Mouse (Mus musculus) heart, postnatal 0 days (tissue): ENCODE data around the gene Pigu. TPM values are rescaled to one million over a fixed set of nuclear protein-coding genes. Genes with fewer than 3 reads are reported as not detected.

ENCODE experiments used
- ATAC-seq: fragments of 200-750 bp; cut with Nextera tagmentation; 2 replicates; pipeline ENCODE4 v1.8.0; 2017; ENCODE audit warnings: low read depth, moderate number of reproducible peaks, moderate library complexity; ENCODE audit not compliant: insufficient read depth
- DNase-seq: peaks from one replicate; pipeline ENCODE4 v3.0.0-alpha.2; 2016; ENCODE audit warnings: low spot score
- H3K27ac ChIP-seq: fragments of 300-500 bp; sonication (generic); 2 replicates; pipeline ENCODE4 v1.5.1; 2014; ENCODE audit warnings: low read depth, mild to moderate bottlenecking
- H3K27me3 ChIP-seq: fragments of 300-500 bp; sonication (generic); 2 replicates; pipeline ENCODE4 v1.6.1; 2014; ENCODE audit warnings: low read length, mixed read lengths; ENCODE audit not compliant: control insufficient read depth, insufficient read depth
- H3K36me3 ChIP-seq: fragments of 300-500 bp; sonication (generic); replicated peaks from 2 replicates; pipeline ENCODE4 v1.6.1; 2014; ENCODE audit warnings: low read length, mixed read lengths; ENCODE audit not compliant: control insufficient read depth, insufficient read depth
- H3K4me1 ChIP-seq: fragments of 300-500 bp; sonication (generic); 2 replicates; pipeline ENCODE4 v1.6.1; 2014; ENCODE audit warnings: antibody characterized with exemption; ENCODE audit not compliant: control insufficient read depth, insufficient read depth
- H3K4me2 ChIP-seq: fragments of 300-500 bp; sonication (generic); 2 replicates; pipeline ENCODE4 v1.6.1; 2014; ENCODE audit warnings: low read depth, mild to moderate bottlenecking, low read length, moderate library complexity
- H3K4me3 ChIP-seq: fragments of 300-500 bp; sonication (generic); 2 replicates; pipeline ENCODE4 v1.5.1; 2014; ENCODE audit warnings: low read depth, low read length
- H3K9ac ChIP-seq: fragments of 300-500 bp; sonication (generic); replicated peaks from 2 replicates; pipeline ENCODE4 v1.6.1; 2014; ENCODE audit warnings: low read depth, low read length, mixed read lengths
- H3K9me3 ChIP-seq: fragments of 300-500 bp; sonication (generic); replicated peaks from 2 replicates; pipeline ENCODE4 v1.6.1; 2016; ENCODE audit warnings: low read length; ENCODE audit not compliant: control insufficient read depth
- CTCF ChIP-seq: IDR thresholded peaks from 2 replicates; pipeline ENCODE4 v1.5.1; 2016; ENCODE audit warnings: antibody characterized with exemption, control low read depth, low read depth
- EP300 ChIP-seq: IDR thresholded peaks from 2 replicates; pipeline ENCODE4 v1.6.1; 2016; ENCODE audit warnings: antibody characterized with exemption, low read depth
- whole genome bisulfite sequencing: fragments of 180-500 bp; shearing (Covaris S2); extraction: QIAGEN DNeasy Blood & Tissue Kit; methylation state at CpG from one replicate; pipeline ENCODE4 v1.1.7; 2014; 5-methylcytosine and 5-hydroxymethylcytosine counted together
- polyA plus RNA-seq: library from polyadenylated mRNA; unstranded; fragments of >200 nt; fragmentation: Nextera tagmentation; extraction: Ambion mirVana; gene quantifications from 2 replicates; pipeline ENCODE4 v1.2.1, GENCODE M21; 2015
- total RNA-seq: library from RNA; depleted of rRNA; stranded (reverse); fragments of >200 nt; gene quantifications from 2 replicates; pipeline ENCODE4 v1.2.3, GENCODE M21; 2014; ENCODE audit warnings: low replicate concordance

Pigu gene
- total and polyA plus RNA-seq, 2 experiments from 2014 or later, result 43.3 to 43.7 TPM

DNA sequence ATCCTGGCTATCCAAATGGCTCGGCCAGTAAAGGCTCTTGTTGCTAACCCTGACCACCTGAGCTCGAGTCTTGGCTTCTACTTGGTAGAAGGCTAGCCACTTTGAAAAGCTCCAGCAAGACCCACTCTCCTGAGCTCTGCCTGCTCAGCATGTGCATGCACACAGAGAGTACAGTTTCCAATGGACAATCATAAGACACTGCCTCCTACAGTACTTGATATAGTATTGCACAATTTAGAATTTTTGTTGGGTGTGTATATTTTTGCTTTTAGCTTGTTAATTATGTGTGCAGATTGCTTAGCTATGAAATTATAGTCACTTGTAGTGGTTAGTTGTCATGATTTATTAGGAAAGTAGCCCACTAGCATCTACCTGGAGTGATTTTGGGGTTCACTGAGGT lies 108.5 kb downstream of the Pigu start:
- no peaks in the 10 kb centered on the region for H3K4me1 ChIP-seq
- no peaks in the 10 kb centered on the region for H3K9me3 ChIP-seq
- no peak overlapping the region for H3K9ac ChIP-seq
- H3K27ac ChIP-seq, result no peak overlapping the region
- ATAC-seq (no peak), DNase-seq (no peak)
- H3K4me3 ChIP-seq, result no peak overlapping the region
- 76% methylated on average over 2 of the region's 2 CpGs for WGBS
- H3K27me3 ChIP-seq, result no peaks in the 10 kb centered on the region
- TF ChIP-seq CTCF, result no peak
- H3K36me3 ChIP-seq, result peaks cover 74% of the 10 kb centered on the region
- no peak overlapping the region for H3K4me2 ChIP-seq

DNA sequence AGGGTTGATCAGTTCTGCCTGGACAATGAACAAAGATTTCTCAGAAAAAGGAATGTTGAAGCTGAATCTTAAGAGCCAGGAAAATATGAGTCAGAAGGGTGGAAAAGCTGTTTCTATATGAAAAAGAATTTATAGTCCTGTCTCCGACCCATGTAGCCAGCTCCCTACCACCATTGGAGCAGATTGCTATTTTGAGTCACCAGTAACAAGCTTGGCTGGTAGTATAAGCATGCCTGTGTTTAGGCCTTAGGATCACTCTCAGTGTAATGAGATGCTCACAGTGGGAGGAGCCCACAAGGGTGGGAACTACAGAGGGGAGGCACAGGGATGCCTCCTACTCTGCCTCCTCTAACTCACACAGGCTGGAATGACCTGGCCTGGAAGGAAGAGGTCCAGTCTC lies 109.0 kb downstream of the Pigu start:
- Histone ChIP-seq H3K9me3 (no peaks in the 10 kb centered on the region), H3K9ac (no peak overlapping the region), H3K4me3 (no peak overlapping the region), H3K27ac (no peak overlapping the region), H3K27me3 (no peaks in the 10 kb centered on the region), H3K4me1 (no peaks in the 10 kb centered on the region), H3K4me2 (no peak overlapping the region), H3K36me3 (peaks cover 79% of the 10 kb centered on the region)
- DNase-seq (no peak), ATAC-seq (no peak)
- 73% methylated on average over 1 of the region's 1 CpGs for WGBS
- TF ChIP-seq EP300 (no peak), CTCF (no peak)

DNA sequence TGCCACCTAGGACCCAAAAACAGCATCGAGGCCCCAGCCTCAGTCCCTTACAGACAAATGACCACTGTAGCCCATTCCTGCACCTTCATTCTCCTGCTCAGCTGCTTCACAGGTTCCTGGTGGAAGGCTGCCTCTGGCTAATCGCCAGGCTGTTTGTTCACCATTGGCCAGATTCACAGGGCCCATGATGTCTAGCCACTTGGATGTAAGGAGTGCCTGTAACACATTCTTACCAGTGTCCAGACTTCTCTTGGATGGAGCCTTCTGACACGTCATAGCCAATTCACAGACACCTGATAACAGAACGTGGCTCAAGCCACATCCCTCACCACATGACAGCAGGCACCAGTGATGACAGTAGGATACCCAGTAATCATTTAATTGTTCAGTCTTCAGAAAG lies 111.0 kb downstream of the Pigu start:
- Histone ChIP-seq H3K4me3 (no peak overlapping the region), H3K4me1 (0 out of 2 replicates have a peak, but pooled peaks cover 5% of the 10 kb centered on the region), H3K27ac (0 out of 2 replicates have a peak overlapping the region, but pooled peaks have one; percentile 6), H3K4me2 (no peak overlapping the region), H3K9ac (no peak overlapping the region), H3K36me3 (peaks cover 78% of the 10 kb centered on the region), H3K9me3 (no peaks in the 10 kb centered on the region), H3K27me3 (no peaks in the 10 kb centered on the region)
- WGBS, result 46% methylated on average over 4 of the region's 4 CpGs
- ATAC-seq, result no peak
- TF ChIP-seq CTCF (no peak), EP300 (no peak)
- no peak for DNase-seq

DNA sequence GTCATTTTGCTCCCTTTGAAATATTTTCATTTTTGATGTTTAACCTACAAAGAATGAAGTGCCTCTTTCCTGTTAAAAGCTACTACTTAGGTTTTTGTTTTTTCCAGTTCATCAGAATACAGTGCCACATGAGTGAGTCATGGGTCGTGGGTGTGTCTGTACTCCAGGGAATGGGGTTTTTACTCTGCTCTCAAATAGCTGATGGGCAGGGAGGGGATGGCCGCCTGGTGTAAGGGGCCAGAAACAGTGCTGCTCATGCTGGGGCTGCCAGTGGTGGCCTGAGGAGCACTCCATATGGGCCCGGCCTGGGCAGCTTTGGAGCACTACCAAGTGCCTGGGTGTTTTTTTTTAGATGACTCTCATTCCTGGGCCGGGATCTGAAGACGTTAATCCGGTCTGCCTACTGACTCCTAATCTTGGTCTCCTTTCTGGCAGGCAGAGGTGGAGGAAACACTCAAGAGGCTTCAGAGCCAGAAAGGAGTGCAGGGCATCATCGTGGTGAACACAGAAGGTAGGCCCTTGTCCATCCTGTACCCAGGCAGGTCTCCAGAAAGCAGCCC lies 114.9 kb downstream of the Pigu start:
- ATAC-seq (no peak), DNase-seq (no peak)
- Histone ChIP-seq H3K4me3 (no peak overlapping the region), H3K4me1 (peaks cover 23% of the 10 kb centered on the region), H3K27me3 (no peaks in the 10 kb centered on the region), H3K9ac (no peak overlapping the region), H3K4me2 (no peak overlapping the region), H3K27ac (peak overlapping the region; percentile 75), H3K9me3 (no peaks in the 10 kb centered on the region), H3K36me3 (peaks cover 52% of the 10 kb centered on the region)
- TF ChIP-seq EP300 (no peak), CTCF (no peak)
- 34% methylated on average over 7 of the region's 7 CpGs for WGBS

DNA sequence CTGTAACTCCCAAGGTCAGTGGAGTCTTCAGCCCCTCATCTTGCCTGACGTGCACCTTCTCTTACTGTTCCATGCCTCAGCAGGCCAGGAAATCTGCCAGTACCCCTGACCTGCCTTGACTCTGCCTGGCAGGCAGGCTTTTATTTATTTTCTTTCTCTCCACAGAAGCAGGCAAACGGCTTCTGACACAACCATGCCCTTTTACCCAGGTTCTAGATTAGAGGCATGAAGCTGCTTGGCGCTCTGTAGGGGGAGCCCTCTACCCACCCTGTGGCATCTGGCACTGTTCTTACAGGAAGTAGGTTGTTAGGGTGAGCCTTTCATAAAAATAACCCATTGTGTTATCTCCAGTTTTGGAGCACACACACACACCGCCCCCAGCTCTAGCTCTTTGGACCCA lies 116.3 kb downstream of the Pigu start:
- H3K27ac ChIP-seq, result peak overlapping the region; percentile 51
- no peaks in the 10 kb centered on the region for H3K9me3 ChIP-seq
- TF ChIP-seq EP300 (no peak), CTCF (peak; percentile 34; the same call in 1 of the 2 replicates)
- DNase-seq, result no peak
- peaks cover 40% of the 10 kb centered on the region for H3K36me3 ChIP-seq
- 49% methylated on average over 4 of the region's 4 CpGs for WGBS
- H3K9ac ChIP-seq, result no peak overlapping the region
- peaks cover 25% of the 10 kb centered on the region for H3K4me1 ChIP-seq
- H3K4me3 ChIP-seq, result no peak overlapping the region
- no peaks in the 10 kb centered on the region for H3K27me3 ChIP-seq
- no peak overlapping the region for H3K4me2 ChIP-seq
- no peak for ATAC-seq

DNA sequence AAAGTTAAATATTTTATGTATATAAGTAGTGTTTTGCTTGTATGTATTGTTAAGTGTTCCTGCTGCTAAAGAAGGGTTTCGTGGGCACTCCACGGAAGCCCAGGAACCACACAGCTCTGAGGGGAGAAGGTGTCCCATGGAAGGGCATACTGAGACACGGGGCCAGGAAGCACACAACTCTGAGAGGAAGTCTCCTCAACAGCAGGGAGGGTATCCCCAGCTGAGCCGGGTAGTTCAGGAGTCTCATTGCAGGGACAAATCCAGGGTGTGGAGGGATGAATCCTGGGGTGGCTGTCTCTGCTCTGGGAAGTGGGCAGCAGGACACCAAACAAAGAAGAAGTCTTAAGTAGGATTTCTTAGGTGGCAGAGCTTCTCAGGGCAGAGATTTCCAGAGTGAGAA lies 120.0 kb downstream of the Pigu start:
- peak overlapping the region; percentile 87 for H3K27ac ChIP-seq
- WGBS, result 5% methylated on average over 4 of the region's 4 CpGs
- peak overlapping the region; percentile 79 for H3K4me2 ChIP-seq
- ATAC-seq (no peak), DNase-seq (no peak)
- peaks cover 27% of the 10 kb centered on the region for H3K4me1 ChIP-seq
- H3K9ac ChIP-seq, result peak overlapping the region; percentile 87
- peak overlapping the region; percentile 94 for H3K4me3 ChIP-seq
- H3K36me3 ChIP-seq, result 0 out of 2 replicates have a peak, but pooled peaks cover 7% of the 10 kb centered on the region
- no peaks in the 10 kb centered on the region for H3K9me3 ChIP-seq
- H3K27me3 ChIP-seq, result no peaks in the 10 kb centered on the region
- TF ChIP-seq EP300, result no peak
- no peak for TF ChIP-seq CTCF
